Mouse (Mus musculus): ENCODE data around the gene Fndc7. TPM values are rescaled to one million over a fixed set of nuclear protein-coding genes. Genes with fewer than 3 reads are reported as not detected.

Fndc7 gene
- polyA plus RNA-seq, 1 experiment from 2014 or later, result 0.21 TPM

DNA sequence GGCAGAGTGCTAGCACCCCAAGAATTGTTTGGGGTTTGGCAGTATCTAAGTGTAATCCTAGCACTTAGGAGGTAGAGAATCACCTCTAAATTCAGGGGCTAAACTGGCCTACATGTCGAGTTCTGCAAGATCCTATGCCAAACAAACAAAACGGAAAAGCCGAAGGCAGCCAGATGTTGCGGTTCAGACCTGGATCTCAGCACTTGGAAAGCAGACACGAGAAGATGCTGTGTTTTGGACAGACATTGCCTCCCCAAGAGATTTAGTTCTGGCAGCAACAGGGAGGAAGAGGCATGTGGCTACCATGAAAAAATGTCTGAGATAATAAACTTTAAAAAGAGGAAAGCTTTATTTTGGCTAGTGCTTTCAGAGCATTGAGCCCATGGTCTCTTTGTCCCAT lies 10.9 kb upstream of the Fndc7 start:
- Histone ChIP-seq H3K4me3 (ENCODE audit: low read length) (no peak overlapping the region), H3K27me3 (ENCODE audit: control insufficient read depth, insufficient read depth, low read length) (no peaks in the 10 kb centered on the region), H3K9ac (ENCODE audit: low read length) (no peak overlapping the region), H3K27ac (ENCODE audit: low read length) (peak overlapping the region; percentile 4; the same call in 1 of the 2 replicates), H3K9me3 (replicated peaks; ENCODE audit: control insufficient read depth, low read length) (no peaks in the 10 kb centered on the region), H3K36me3 (ENCODE audit: control insufficient read depth, insufficient read depth) (peaks cover 25% of the 10 kb centered on the region), H3K4me2 (ENCODE audit: low read depth, low read length) (no peak overlapping the region), H3K4me1 (ENCODE audit: control insufficient read depth, insufficient read depth, low read length) (peaks cover 2% of the 10 kb centered on the region; the same call in 1 of the 2 replicates)
- ATAC-seq (replicated peaks; ENCODE audit: extremely low read depth, insufficient read depth, low FRiP score), result no peak
- WGBS, result 72% methylated on average over 5 of the region's 5 CpGs

DNA sequence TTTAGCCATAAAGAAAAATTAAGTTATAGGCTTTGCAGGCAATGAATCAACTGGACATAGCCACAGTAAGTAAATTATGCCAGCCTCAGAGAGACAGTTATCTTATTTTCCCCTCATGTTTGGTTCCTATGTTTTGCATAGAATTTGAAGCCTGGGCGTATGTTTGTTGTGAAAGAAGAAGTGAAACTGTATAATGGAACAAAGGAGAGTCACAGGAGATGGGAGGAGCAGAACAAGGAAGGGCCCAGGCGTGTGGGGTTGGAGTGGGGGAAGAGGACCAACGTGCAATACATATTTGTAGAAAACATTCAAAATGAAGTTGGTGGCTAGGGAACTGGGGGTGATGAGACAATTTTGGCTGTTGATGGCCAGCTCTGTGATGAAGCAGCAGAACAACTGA lies 10.3 kb upstream of the Fndc7 start:
- WGBS, result 86% methylated on average over 3 of the region's 3 CpGs
- Histone ChIP-seq H3K9ac (ENCODE audit: low read length) (no peak overlapping the region), H3K4me3 (ENCODE audit: low read length) (no peak overlapping the region), H3K9me3 (replicated peaks; ENCODE audit: control insufficient read depth, low read length) (no peaks in the 10 kb centered on the region), H3K27ac (ENCODE audit: low read length) (no peak overlapping the region), H3K4me2 (ENCODE audit: low read depth, low read length) (no peak overlapping the region), H3K27me3 (ENCODE audit: control insufficient read depth, insufficient read depth, low read length) (no peaks in the 10 kb centered on the region), H3K36me3 (ENCODE audit: control insufficient read depth, insufficient read depth) (peaks cover 21% of the 10 kb centered on the region), H3K4me1 (ENCODE audit: control insufficient read depth, insufficient read depth, low read length) (peaks cover 2% of the 10 kb centered on the region; the same call in 1 of the 2 replicates)
- ATAC-seq (replicated peaks; ENCODE audit: extremely low read depth, insufficient read depth, low FRiP score), result no peak

DNA sequence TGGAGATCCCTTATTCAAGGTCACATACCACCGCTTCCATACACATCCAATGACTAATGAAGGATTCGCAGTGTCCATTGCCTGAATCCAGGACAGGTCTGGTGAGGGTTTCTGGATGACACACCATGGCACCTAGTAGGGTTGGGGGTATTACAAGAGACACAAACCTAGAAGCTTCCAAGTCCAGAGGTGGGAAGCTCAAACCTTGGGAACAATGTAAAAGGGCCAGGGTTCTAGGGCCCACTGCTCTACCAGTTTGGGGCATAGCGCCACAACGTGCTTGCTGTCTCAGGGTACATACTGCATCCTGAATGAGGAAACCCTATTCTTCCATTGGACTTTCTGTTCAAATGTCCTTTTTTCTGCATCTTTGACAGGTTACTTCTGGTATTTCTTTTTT lies 8.8 kb upstream of the Fndc7 start:
- 92% methylated on average over 4 of the region's 4 CpGs for WGBS

DNA sequence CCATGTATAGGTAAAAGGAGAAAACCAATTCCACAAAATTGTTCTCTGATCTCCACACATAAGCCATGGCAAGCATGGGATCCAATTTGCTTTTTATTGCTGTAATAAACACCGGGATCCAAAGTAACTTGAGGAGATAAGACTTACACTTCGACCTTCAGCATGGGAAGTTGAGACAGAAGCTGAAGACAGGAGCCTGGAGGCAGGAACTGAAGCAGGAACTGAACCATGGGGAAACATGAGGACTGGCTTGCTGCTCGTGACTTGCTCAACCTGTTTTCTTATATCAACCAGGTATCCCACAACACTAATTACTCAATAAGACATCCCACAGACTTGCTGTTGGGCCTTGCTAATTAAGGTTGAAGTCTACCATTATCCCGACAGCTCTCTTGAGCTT lies 3.1 kb upstream of the Fndc7 start:
- 62% methylated on average over 4 of the region's 4 CpGs for WGBS
- no peaks in the 10 kb centered on the region for H3K4me1 ChIP-seq (ENCODE audit: control insufficient read depth, insufficient read depth, low read length)
- no peaks in the 10 kb centered on the region for H3K36me3 ChIP-seq (ENCODE audit: control insufficient read depth, insufficient read depth)
- no peak overlapping the region for H3K4me2 ChIP-seq (ENCODE audit: low read depth, low read length)
- H3K27ac ChIP-seq (ENCODE audit: low read length), result no peak overlapping the region
- no peak overlapping the region for H3K4me3 ChIP-seq (ENCODE audit: low read length)
- no peaks in the 10 kb centered on the region for H3K9me3 ChIP-seq (replicated peaks; ENCODE audit: control insufficient read depth, low read length)
- H3K27me3 ChIP-seq (ENCODE audit: control insufficient read depth, insufficient read depth, low read length), result no peaks in the 10 kb centered on the region
- ATAC-seq (replicated peaks; ENCODE audit: extremely low read depth, insufficient read depth, low FRiP score), result no peak
- H3K9ac ChIP-seq (ENCODE audit: low read length), result no peak overlapping the region

More for the DNA sequence above, 8.8 kb upstream of the Fndc7 start:
- Histone ChIP-seq H3K9ac (ENCODE audit: low read length) (no peak overlapping the region), H3K4me1 (ENCODE audit: control insufficient read depth, insufficient read depth, low read length) (peaks cover 2% of the 10 kb centered on the region; the same call in 1 of the 2 replicates), H3K4me2 (ENCODE audit: low read depth, low read length) (no peak overlapping the region), H3K27ac (ENCODE audit: low read length) (no peak overlapping the region), H3K9me3 (replicated peaks; ENCODE audit: control insufficient read depth, low read length) (no peaks in the 10 kb centered on the region), H3K27me3 (ENCODE audit: control insufficient read depth, insufficient read depth, low read length) (no peaks in the 10 kb centered on the region), H3K36me3 (ENCODE audit: control insufficient read depth, insufficient read depth) (peaks cover 6% of the 10 kb centered on the region; the same call in 1 of the 2 replicates), H3K4me3 (ENCODE audit: low read length) (no peak overlapping the region)
- no peak for ATAC-seq (replicated peaks; ENCODE audit: extremely low read depth, insufficient read depth, low FRiP score)

DNA sequence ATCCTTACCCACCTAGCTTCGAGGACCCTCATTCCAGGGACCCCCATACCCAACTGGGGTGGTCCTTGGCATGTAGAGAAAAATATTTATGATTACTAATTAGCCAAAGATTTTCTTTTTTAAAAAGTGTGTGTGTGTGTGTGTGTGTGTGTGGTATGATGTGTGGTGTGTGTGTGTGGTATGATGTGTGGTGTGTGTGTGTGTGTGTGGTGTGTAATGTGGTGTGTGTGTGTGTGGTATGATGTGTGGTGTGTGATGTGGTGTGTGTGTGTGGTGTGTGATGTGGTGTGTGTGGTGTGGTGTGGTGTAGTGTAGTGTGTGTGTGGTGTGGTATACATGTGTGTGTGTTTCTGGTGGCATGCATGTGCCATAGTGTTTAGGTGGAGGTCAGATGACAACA lies 2.3 kb upstream of the Fndc7 start:
- H3K4me1 ChIP-seq (ENCODE audit: control insufficient read depth, insufficient read depth, low read length), result no peaks in the 10 kb centered on the region; the same call in 1 of the 2 replicates
- no peak for ATAC-seq (replicated peaks; ENCODE audit: extremely low read depth, insufficient read depth, low FRiP score)
- H3K27me3 ChIP-seq (ENCODE audit: control insufficient read depth, insufficient read depth, low read length), result no peaks in the 10 kb centered on the region
- no peaks in the 10 kb centered on the region for H3K9me3 ChIP-seq (replicated peaks; ENCODE audit: control insufficient read depth, low read length)
- H3K36me3 ChIP-seq (ENCODE audit: control insufficient read depth, insufficient read depth), result no peaks in the 10 kb centered on the region
- no peak overlapping the region for H3K9ac ChIP-seq (ENCODE audit: low read length)
- 72% methylated on average over 1 of the region's 1 CpGs for WGBS
- H3K4me2 ChIP-seq (ENCODE audit: low read depth, low read length), result no peak overlapping the region
- H3K4me3 ChIP-seq (ENCODE audit: low read length), result no peak overlapping the region
- no peak overlapping the region for H3K27ac ChIP-seq (ENCODE audit: low read length)

DNA sequence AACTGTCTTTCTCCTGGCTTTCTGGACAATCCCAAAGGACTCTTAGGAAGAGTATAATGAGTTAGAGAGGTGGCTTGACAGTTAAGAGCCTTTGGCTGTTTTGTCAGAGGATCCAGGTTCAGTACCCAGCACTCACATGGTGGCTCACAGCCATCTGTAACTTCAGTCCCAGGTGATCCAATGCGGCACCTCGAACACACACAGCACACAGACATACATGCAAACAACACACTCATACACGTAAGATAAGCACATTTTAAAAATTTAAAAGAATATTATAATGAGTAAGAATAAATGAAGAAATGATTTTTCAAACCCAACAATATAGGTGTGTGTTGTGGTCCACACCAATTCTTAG lies 2.2 kb downstream of the Fndc7 start:
- H3K4me3 ChIP-seq (ENCODE audit: low read length), result no peak overlapping the region
- WGBS, result 95% methylated on average over 3 of the region's 3 CpGs
- H3K36me3 ChIP-seq (ENCODE audit: control insufficient read depth, insufficient read depth), result no peaks in the 10 kb centered on the region
- no peaks in the 10 kb centered on the region for H3K9me3 ChIP-seq (replicated peaks; ENCODE audit: control insufficient read depth, low read length)
- H3K4me2 ChIP-seq (ENCODE audit: low read depth, low read length), result no peak overlapping the region
- H3K27ac ChIP-seq (ENCODE audit: low read length), result no peak overlapping the region
- H3K27me3 ChIP-seq (ENCODE audit: control insufficient read depth, insufficient read depth, low read length), result no peaks in the 10 kb centered on the region
- no peak overlapping the region for H3K9ac ChIP-seq (ENCODE audit: low read length)
- ATAC-seq (replicated peaks; ENCODE audit: extremely low read depth, insufficient read depth, low FRiP score), result no peak
- peaks cover 22% of the 10 kb centered on the region for H3K4me1 ChIP-seq (ENCODE audit: control insufficient read depth, insufficient read depth, low read length)

DNA sequence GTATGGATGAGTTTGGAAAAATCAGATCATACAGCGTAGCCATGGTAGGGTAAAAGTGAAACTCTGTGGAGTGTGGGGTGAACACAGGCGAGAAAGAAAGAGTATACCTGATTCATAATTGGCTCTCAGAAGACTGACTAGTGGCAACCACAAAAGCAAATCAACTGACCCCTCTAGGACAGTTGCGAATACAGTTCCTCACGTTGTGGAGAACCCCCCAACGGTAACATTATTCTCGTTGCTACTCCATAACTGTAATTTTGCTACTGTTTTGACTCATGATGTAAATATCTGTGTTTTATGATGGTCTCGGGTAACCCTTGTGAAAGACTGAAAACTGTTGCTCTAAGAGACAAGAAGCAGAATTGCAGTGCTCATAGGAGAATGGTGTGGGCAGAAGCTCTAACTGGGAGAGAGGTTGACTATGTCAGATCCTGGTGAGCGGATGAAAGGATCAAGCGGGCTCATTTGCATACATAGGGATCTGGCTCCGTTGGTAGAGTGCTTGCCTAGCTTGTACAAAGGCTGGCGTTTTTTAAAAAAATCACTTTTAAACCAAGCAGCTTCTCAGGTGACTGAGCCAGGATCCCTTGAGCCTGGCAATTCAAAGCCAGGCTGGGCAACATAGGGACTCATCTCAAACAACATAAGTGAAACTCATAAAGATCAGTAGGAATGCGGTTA lies 2.7 kb downstream of the Fndc7 start:
- Histone ChIP-seq H3K4me2 (ENCODE audit: low read depth, low read length) (no peak overlapping the region), H3K4me1 (ENCODE audit: control insufficient read depth, insufficient read depth, low read length) (peaks cover 23% of the 10 kb centered on the region), H3K27ac (ENCODE audit: low read length) (peak overlapping the region; percentile 82), H3K4me3 (ENCODE audit: low read length) (no peak overlapping the region), H3K27me3 (ENCODE audit: control insufficient read depth, insufficient read depth, low read length) (no peaks in the 10 kb centered on the region), H3K9me3 (replicated peaks; ENCODE audit: control insufficient read depth, low read length) (no peaks in the 10 kb centered on the region), H3K9ac (ENCODE audit: low read length) (no peak overlapping the region), H3K36me3 (ENCODE audit: control insufficient read depth, insufficient read depth) (no peaks in the 10 kb centered on the region)
- 68% methylated on average over 12 of the region's 12 CpGs for WGBS
- ATAC-seq (replicated peaks; ENCODE audit: extremely low read depth, insufficient read depth, low FRiP score), result no peak

DNA sequence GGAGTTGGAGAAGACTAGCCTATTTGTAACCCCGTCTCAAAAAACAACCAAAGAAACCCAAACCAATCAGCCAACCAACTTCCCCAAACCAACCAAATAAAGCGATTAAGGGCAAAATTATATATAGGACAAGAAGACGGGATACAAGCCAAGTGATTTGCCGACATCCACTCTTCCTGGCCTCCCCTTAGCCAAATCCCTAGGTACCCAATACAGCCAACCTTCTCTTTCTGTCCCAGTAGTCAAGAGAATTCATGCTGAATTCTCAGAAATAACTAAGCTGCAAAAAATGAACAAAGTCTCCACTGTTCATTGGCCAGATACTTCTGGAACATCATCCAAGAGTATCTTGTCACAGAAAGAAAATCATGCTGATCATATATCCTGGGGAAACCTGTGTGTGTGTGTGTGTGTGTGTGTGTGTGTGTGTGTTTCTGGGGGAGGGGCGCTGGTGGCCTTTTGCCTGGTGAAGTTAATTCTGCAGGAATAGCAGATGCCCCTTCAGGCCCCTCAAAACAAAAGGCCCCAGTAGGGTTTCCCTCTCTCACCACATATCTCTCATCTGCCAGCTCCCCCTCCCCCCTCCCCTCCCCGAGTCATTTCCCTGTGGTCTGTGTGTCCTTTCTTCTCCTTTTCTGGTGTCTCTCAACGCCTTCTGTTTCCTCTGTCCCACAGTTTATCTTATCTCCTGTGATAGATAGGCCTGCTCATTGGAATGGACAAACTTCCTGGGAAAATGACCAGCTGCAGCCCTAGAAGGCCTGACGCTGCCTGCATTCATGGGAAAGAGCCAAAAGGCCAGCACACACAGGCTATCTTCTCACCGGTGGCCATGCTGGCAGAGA lies 3.9 kb downstream of the Fndc7 start:
- peak; percentile 87 for ATAC-seq (replicated peaks; ENCODE audit: extremely low read depth, insufficient read depth, low FRiP score)
- H3K4me1 ChIP-seq (ENCODE audit: control insufficient read depth, insufficient read depth, low read length), result peaks cover 27% of the 10 kb centered on the region
- H3K4me2 ChIP-seq (ENCODE audit: low read depth, low read length), result peak overlapping the region; percentile 23; the same call in 1 of the 2 replicates
- 28% methylated on average over 9 of the region's 9 CpGs for WGBS
- H3K9ac ChIP-seq (ENCODE audit: low read length), result peak overlapping the region; percentile 20
- H3K9me3 ChIP-seq (replicated peaks; ENCODE audit: control insufficient read depth, low read length), result no peaks in the 10 kb centered on the region
- H3K4me3 ChIP-seq (ENCODE audit: low read length), result no peak overlapping the region
- H3K36me3 ChIP-seq (ENCODE audit: control insufficient read depth, insufficient read depth), result no peaks in the 10 kb centered on the region
- H3K27me3 ChIP-seq (ENCODE audit: control insufficient read depth, insufficient read depth, low read length), result no peaks in the 10 kb centered on the region
- peak overlapping the region; percentile 82 for H3K27ac ChIP-seq (ENCODE audit: low read length)

DNA sequence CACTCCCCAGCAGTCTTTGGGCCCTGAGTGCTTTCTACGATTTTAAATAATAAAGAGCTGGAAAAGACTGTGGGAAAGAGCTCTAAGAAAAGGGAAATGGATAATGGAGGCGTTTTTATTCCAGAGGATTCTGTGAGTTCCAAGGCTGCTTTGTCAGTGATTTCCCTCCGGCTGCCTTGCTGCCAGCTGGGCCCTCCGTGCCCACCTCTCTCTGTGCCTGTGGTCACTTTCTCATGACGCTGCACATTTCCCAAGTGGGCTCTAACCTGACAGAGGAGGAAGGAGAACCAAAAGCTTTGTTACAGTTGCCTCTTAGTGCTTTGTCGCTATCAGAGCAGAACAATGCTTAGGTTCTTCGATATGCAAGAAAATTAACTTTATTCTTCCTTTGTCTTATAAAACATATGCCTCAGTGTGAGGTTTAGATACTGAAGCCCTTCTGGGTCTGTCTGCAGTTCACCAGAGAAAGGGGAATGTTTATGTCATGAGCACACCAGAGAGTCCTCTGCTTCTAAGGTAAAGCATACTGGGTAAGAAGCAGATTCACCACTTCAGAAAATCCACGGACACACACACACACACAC lies 5.0 kb downstream of the Fndc7 start:
- Histone ChIP-seq H3K4me3 (ENCODE audit: low read length) (no peak overlapping the region), H3K27me3 (ENCODE audit: control insufficient read depth, insufficient read depth, low read length) (no peaks in the 10 kb centered on the region), H3K9me3 (replicated peaks; ENCODE audit: control insufficient read depth, low read length) (no peaks in the 10 kb centered on the region), H3K4me1 (ENCODE audit: control insufficient read depth, insufficient read depth, low read length) (peaks cover 35% of the 10 kb centered on the region), H3K27ac (ENCODE audit: low read length) (peak overlapping the region; percentile 17), H3K9ac (ENCODE audit: low read length) (no peak overlapping the region), H3K4me2 (ENCODE audit: low read depth, low read length) (no peak overlapping the region), H3K36me3 (ENCODE audit: control insufficient read depth, insufficient read depth) (no peaks in the 10 kb centered on the region)
- no peak for ATAC-seq (replicated peaks; ENCODE audit: extremely low read depth, insufficient read depth, low FRiP score)
- 62% methylated on average over 8 of the region's 8 CpGs for WGBS

All from heart, embryonic 16.5 days (tissue).